Mouse (Mus musculus) ES-Bruce4 (cell line): ENCODE measurements at regions not wholly inside any gene's neighbourhood (a gene's known extent, or its start where the extent isn't known, plus 50 kb on each side); places are given as distances from the start of the nearest gene placed in this dataset.

Source experiments
- CTCF ChIP-seq: IDR thresholded peaks from one replicate; pipeline ENCODE4 v1.8.1; 2011; ENCODE audit warnings: low read depth, low read length
- POLR2A ChIP-seq: IDR thresholded peaks from one replicate; pipeline ENCODE4 v1.8.1; 2011; ENCODE audit warnings: low read length; ENCODE audit not compliant: insufficient read depth

DNA sequence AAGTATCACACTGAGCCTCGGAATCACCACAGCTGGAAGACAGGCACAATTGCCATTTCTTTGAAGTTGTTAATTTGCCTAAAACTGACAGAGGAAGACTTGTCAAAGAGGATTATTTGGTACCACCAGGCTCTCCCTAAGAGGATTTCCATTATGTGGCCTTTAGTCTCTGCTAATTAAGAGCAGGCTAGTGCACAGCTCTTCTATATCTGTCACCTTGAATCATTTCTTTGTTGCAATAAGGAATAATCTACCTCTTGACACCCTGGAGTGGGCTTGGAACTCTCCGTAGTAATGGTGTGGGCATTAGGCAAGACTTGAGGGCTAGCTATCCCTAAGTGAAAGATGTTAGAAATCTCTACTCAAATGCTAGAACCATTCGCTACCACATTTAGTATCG lies 227.7 kb upstream of the Tac1 start:
- TF ChIP-seq CTCF (no peak), POLR2A (no peak)
